ENCODE assay signal across 13 mouse cellular contexts in genomic region chr3:30010889-30011288, GRCm38 (mm10).
DNase-seq lines count a peak whose midpoint lies in the region; ATAC-seq and TF ChIP-seq lines count a peak whose summit lies in the region.
"Had no signal": no experiment of that assay in that cellular context is flagged by ENCODE, and none has a peak within 500 bp of the region (broad histone marks: within the 10 kb centered on the region; RNA-seq: fewer than 3 reads in every experiment).

No protein-coding gene starts in this region.

- H3K36me3 ChIP-seq in heart, embryonic 12.5 days: no peaks in the 10 kb centered on the region
- no peaks in the 10 kb centered on the region for H3K36me3 ChIP-seq in embryonic facial prominence, embryonic 13.5 days
- H3K36me3 ChIP-seq in limb, embryonic 15.5 days: no peaks in the 10 kb centered on the region
- H3K36me3 ChIP-seq: liver, embryonic 13.5 days had no signal

- peak overlapping the region; percentile 73 for H3K4me2 ChIP-seq in heart, embryonic 12.5 days
- H3K4me2 ChIP-seq in embryonic facial prominence, embryonic 13.5 days: peak overlapping the region; percentile 89
- H3K4me2 ChIP-seq in limb, embryonic 15.5 days: peak overlapping the region; percentile 74
- H3K4me2 ChIP-seq: liver, embryonic 13.5 days had no signal

- no peak for ATAC-seq in heart, embryonic 12.5 days (ENCODE audit: insufficient number of reproducible peaks, low FRiP score)
- ATAC-seq in embryonic facial prominence, embryonic 13.5 days (ENCODE audit: insufficient number of reproducible peaks, insufficient read depth, low FRiP score, low TSS enrichment, low read depth): no peak
- no peak for ATAC-seq in limb, embryonic 15.5 days (ENCODE audit: insufficient number of reproducible peaks, low FRiP score, low TSS enrichment, low read depth)
- no peak for ATAC-seq in CD4-positive, CD25-positive, alpha-beta regulatory T cell, adult 4 months
- ATAC-seq: forebrain, embryonic 14.5 days; inflammation-experienced regulatory T-cells, adult 6 months had no signal

- no peak for TF ChIP-seq CTCF in lung, adult 2 months (IDR thresholded peaks at IDR 0.05; ENCODE audit: insufficient read depth, low read length)

- peaks cover 20% of the 10 kb centered on the region for H3K4me1 ChIP-seq in heart, embryonic 12.5 days (replicated peaks)
- peaks cover 7% of the 10 kb centered on the region for H3K4me1 ChIP-seq in lung, adult 2 months (ENCODE audit: control insufficient read depth, insufficient read depth, low read length)
- H3K4me1 ChIP-seq in embryonic facial prominence, embryonic 13.5 days: 0 out of 2 replicates have a peak, but pooled peaks cover 6% of the 10 kb centered on the region
- H3K4me1 ChIP-seq in limb, embryonic 15.5 days: peaks cover 6% of the 10 kb centered on the region
- H3K4me1 ChIP-seq: liver, embryonic 13.5 days had no signal

- 40% methylated on average over 6 of the region's 6 CpGs for WGBS in heart, embryonic 12.5 days
- 37% methylated on average over 6 of the region's 6 CpGs for WGBS in lung, adult 2 months
- 33% methylated on average over 6 of the region's 6 CpGs for WGBS in embryonic facial prominence, embryonic 13.5 days
- 22% methylated on average over 6 of the region's 6 CpGs for WGBS in limb, embryonic 15.5 days

- H3K9me3 ChIP-seq in heart, embryonic 12.5 days (replicated peaks): no peaks in the 10 kb centered on the region
- no peaks in the 10 kb centered on the region for H3K9me3 ChIP-seq in embryonic facial prominence, embryonic 13.5 days
- H3K9me3 ChIP-seq in limb, embryonic 15.5 days: no peaks in the 10 kb centered on the region
- H3K9me3 ChIP-seq: liver, embryonic 13.5 days had no signal

- peak overlapping the region; percentile 96 for H3K27ac ChIP-seq in heart, embryonic 12.5 days (ENCODE audit: poor library complexity, severe bottlenecking)
- H3K27ac ChIP-seq in embryonic facial prominence, embryonic 13.5 days: no peak overlapping the region
- peak overlapping the region; percentile 91 for H3K27ac ChIP-seq in limb, embryonic 15.5 days
- H3K27ac ChIP-seq: liver, embryonic 13.5 days had no signal

- DNase-seq in heart, postnatal 4 days: no peak
- DNase-seq in lung, adult 2 months: no peak
- no peak for DNase-seq in lung, adult 18-20 months
- DNase-seq in right cerebral cortex, postnatal 25 days: no peak
- DNase-seq: liver, embryonic 13.5 days; thymus, postnatal 4 days had no signal

- H3K27me3 ChIP-seq in heart, embryonic 12.5 days (replicated peaks): no peaks in the 10 kb centered on the region
- H3K27me3 ChIP-seq in embryonic facial prominence, embryonic 13.5 days: peaks cover 23% of the 10 kb centered on the region
- no peaks in the 10 kb centered on the region for H3K27me3 ChIP-seq in limb, embryonic 15.5 days
- H3K27me3 ChIP-seq: CH12.LX had no signal

- H3K4me3 ChIP-seq in heart, embryonic 12.5 days: peak overlapping the region; percentile 69
- H3K4me3 ChIP-seq in lung, adult 2 months (replicated peaks; ENCODE audit: extremely low read depth, low read depth, low read length): peak overlapping the region; percentile 41
- peak overlapping the region; percentile 56 for H3K4me3 ChIP-seq in embryonic facial prominence, embryonic 13.5 days
- H3K4me3 ChIP-seq in limb, embryonic 15.5 days: peak overlapping the region; percentile 53
- H3K4me3 ChIP-seq: liver, embryonic 13.5 days had no signal

- no peak for TF ChIP-seq POLR2A in lung, adult 2 months (IDR thresholded peaks at IDR 0.05; ENCODE audit: borderline replicate concordance, extremely low read depth, low read depth, low read length)

- peak overlapping the region; percentile 88 for H3K9ac ChIP-seq in heart, embryonic 12.5 days
- no peak overlapping the region; the same call in 1 of the 2 replicates for H3K9ac ChIP-seq in embryonic facial prominence, embryonic 13.5 days
- H3K9ac ChIP-seq in limb, embryonic 15.5 days: no peak overlapping the region
- H3K9ac ChIP-seq: liver, embryonic 13.5 days had no signal
